Mouse (Mus musculus): ENCODE measurements around the gene Irx1. TPM values are rescaled to one million over a fixed set of nuclear protein-coding genes. Genes with fewer than 3 reads are reported as not detected.

The Irx1 gene
- total RNA-seq, 2 experiments from 2014 or later: 0.73 to 8.2 TPM

GRCm38 (mm10) chr13:71949859-71950258 lies 13.7 kb downstream of the Irx1 start:
- no peak for DNase-seq (ENCODE audit: low spot score in 2 of 2)

GRCm38 (mm10) chr13:71910361-71910760 lies 53.2 kb downstream of the Irx1 start:
- no peak for DNase-seq (ENCODE audit: low spot score in 2 of 2)

All from adrenal gland, postnatal 4 days (tissue).